Mouse (Mus musculus): Measurements from ENCODE around the gene Fnbp4. TPM values are rescaled to one million over a fixed set of nuclear protein-coding genes. Genes with fewer than 3 reads are reported as not detected.
"Not testable (repeated sequence)": the region's sequence is repeated elsewhere in the genome, so short reads cannot be mapped to it uniquely, and the experiment has no call there.

Gene Fnbp4
- total RNA-seq, 1 experiment from 2014 or later = 165 TPM

GRCm38 (mm10) chr2:90781938-90782337, 36.8 kb downstream of the Fnbp4 start:
- ATAC-seq (replicated peaks; ENCODE audit: low read depth, poor library complexity, severe bottlenecking) = no peak

- ATAC-seq (replicated peaks; ENCODE audit: low read depth, poor library complexity, severe bottlenecking) = peak; percentile 61
These were observed 37.3 kb downstream of the Fnbp4 start, which contains the start of gene Agbl2 for GRCm38 (mm10) chr2:90782458-90782857. Agbl2 (plus strand) TSS chr2:90782727.

DNA sequence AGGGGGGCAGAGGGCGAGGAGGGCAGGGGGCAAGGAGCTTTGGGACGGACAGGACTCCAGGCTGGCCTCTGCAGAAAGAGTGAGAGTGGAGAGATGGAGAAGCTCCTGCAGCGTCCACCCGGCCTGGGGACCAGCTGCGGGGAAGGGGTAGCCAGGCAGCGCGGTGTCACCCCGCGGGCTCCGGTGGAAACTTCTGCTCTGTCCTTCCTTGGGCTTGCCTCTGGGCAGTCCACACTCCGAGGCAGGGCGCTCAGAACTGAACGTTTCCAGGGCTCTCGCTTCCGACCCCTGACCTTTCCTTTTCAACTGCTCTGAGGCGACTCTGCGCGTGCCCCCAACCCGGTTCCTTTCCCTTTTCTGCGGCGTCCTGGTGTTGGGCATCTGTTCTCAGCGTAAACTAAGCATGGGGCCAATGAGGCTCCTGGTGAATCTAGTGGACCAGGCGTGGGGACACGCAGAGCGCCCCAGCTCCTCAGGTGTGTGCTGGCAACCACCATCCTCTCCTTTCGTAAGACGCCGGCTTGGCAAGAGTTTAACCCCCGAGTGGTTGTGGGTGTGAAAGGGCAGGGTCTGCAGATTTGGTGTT, 37.8 kb downstream of the Fnbp4 start:
- ATAC-seq (replicated peaks; ENCODE audit: low read depth, poor library complexity, severe bottlenecking) = peak; percentile 68

DNA sequence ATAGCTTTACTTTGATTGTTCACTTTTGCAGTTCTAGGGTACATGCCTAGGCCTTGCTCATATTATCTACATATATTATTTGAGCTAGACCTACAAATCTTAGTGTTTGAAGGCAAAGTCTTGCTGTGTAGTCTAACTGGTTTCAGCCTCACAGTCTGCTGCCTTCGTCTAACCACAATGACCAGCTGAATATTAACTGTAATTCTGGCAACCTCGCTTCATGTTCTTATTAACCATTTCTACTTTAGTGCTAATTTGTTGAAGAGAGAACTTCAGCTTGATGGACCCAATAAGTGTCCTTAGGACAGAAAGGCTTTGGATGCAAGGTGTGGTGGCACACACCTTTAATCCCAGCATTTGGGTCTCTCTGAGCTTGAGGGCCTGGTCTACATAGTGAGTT, 43.0 kb downstream of the Fnbp4 start:
- ATAC-seq (replicated peaks; ENCODE audit: low read depth, poor library complexity, severe bottlenecking) = no peak

DNA sequence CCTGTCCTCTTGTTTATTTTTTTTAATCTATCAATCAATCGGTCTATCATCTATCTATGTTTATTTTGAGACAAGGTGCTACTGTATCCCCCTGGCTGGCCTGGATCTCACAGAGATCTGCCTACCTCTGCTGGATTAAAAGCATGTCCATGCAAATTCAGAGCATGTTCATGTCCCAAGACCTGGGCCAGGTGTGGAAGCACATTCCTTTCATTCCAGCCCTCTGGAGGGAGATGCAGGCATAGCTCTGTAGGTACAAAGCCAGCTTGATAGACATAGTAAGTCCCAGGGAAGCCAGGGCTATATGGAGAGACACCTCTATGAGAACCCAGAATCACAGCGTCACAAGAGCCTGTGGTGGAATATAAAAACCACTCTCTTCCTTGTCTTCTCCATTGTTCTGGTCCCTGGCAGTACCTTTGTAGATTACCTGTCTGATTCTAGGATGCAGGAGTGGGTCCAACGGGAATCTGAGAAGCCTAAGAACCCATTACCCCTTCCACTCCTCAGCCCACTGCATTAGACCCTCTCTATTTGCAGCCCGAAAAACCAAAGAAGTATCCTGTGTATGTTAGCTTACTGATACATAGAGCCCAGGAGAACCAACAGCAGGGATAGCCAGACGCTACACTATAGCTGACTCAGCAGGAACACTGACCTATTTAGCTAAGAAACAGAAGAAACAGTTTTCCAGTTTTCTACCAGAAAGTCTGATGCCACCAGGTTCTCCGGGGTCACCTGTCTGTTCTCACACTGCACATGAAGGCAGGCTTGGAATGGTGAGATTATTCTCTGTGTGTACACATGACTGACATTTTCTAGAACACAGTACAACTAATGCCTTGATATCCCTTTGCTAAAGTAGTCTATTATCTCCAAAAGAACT, 63.3 kb downstream of the Fnbp4 start:
- no peak for ATAC-seq (replicated peaks; ENCODE audit: low read depth, poor library complexity, severe bottlenecking)

DNA sequence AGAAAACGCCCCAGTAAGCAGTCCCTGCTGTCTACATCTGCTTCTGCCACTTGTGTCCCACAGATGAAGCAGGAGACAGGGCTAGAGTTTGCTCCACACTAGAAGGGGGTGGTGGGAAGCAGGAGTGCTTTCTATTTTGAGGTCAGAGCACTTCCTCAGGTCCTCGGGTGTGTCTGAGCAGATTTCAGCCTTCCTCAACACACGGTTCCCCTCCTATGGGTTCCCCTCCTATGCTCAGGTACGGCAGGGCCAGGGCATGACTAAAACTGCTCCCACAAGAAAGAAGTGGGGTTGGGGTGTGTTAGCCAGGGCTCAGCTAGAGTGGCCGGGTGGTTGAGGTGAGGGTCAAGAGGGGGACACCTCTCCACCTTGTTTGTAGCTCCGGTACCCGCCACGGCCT, 65.6 kb downstream of the Fnbp4 start:
- no peak for ATAC-seq (replicated peaks; ENCODE audit: low read depth, poor library complexity, severe bottlenecking)

DNA sequence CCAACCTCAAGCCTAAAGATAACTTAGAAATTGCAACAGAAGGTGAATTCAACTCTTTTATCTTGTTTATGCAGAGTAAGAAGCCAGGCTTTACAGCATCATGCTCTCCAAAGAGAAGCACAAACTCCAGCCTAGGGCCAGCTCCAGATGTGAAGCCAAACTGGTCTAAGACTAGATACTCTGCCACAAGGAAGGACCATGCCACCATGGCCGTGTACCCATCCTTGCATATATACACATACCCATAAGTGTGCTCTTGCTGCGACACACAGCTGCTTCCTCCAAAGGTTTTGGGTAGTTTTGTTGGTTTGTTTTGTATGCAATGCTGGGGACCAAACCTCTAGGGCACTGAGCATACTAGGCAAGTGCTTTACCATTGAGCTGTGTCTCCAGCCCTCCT, 70.1 kb downstream of the Fnbp4 start:
- ATAC-seq (replicated peaks; ENCODE audit: low read depth, poor library complexity, severe bottlenecking) = no peak

DNA sequence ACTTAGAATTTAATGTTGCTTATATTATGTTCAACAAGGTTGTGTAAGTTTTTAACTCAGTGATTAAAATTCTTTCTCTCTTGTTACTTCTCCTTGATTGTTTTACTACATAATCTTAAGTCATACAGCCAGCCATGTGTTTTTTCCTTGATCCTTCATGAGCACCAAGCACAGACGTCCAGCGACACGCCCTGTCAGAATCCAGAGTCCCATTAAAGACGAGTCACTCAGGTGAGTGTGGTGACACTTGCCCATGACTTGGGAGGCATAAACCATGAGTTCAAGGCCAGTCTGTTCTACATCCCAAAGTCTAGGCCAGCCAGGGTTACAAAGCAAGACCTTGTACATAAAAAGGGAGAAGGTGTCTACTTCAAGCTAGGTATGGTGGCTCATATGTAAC, 71.0 kb downstream of the Fnbp4 start:
- no peak for ATAC-seq (replicated peaks; ENCODE audit: low read depth, poor library complexity, severe bottlenecking)

- ATAC-seq (replicated peaks; ENCODE audit: low read depth, poor library complexity, severe bottlenecking) = no peak
These were observed 73.5 kb downstream of the Fnbp4 start for GRCm38 (mm10) chr2:90818710-90819109.

DNA sequence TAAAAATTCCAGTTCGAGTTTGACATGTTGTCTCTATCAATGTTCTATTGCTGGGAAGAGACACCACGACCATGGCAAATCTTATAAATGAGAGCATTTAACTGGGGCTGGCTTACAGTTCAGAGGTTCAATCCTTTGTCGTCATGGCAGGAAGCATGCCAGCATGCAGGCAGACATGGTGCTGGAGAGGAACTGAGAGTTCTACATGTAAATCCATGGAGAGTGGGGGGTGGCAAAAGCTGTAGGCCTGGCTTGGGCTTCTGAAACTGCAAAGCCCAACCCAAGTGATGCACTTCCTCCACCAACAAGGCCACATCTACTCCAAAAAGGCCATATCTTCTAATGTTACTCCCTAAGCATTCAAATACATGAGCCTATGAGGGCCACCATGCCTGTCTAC, 75.7 kb downstream of the Fnbp4 start:
- no peak for ATAC-seq (replicated peaks; ENCODE audit: low read depth, poor library complexity, severe bottlenecking)

- ATAC-seq (replicated peaks; ENCODE audit: low read depth, poor library complexity, severe bottlenecking) = no peak
These were observed 77.8 kb downstream of the Fnbp4 start for GRCm38 (mm10) chr2:90822978-90823377.

- ATAC-seq (replicated peaks; ENCODE audit: low read depth, poor library complexity, severe bottlenecking) = no peak
These were observed 78.6 kb downstream of the Fnbp4 start for GRCm38 (mm10) chr2:90823781-90824180.

GRCm38 (mm10) chr2:90824528-90824927, 79.4 kb downstream of the Fnbp4 start:
- ATAC-seq (replicated peaks; ENCODE audit: low read depth, poor library complexity, severe bottlenecking) = not testable (repeated sequence)

GRCm38 (mm10) chr2:90825515-90826172, 80.5 kb downstream of the Fnbp4 start:
- ATAC-seq (replicated peaks; ENCODE audit: low read depth, poor library complexity, severe bottlenecking) = no peak

GRCm38 (mm10) chr2:90828739-90829138, 83.6 kb downstream of the Fnbp4 start:
- ATAC-seq (replicated peaks; ENCODE audit: low read depth, poor library complexity, severe bottlenecking) = no peak

Other genes starting within 250 kb of the Fnbp4 start
- gene Ptprj, start 164.7 kb upstream of the Fnbp4 start, total RNA-seq (2017) = 19.4 and 22.7 TPM in 2 replicates
- gene Nup160, start 68.2 kb upstream of the Fnbp4 start, total RNA-seq (2017) = 40.7 and 80.8 TPM in 2 replicates
- not detected in 2 replicates for gene Agbl2, start 37.4 kb downstream of the Fnbp4 start, total RNA-seq (2017)
- 139 and 181 TPM in 2 replicates for gene Mtch2, start 101.8 kb downstream of the Fnbp4 start, total RNA-seq (2017)
- gene C1qtnf4, start 140.5 kb downstream of the Fnbp4 start, total RNA-seq (2017) = not detected in 2 replicates
- 26.1 and 35.8 TPM in 2 replicates for gene Kbtbd4, start 159.4 kb downstream of the Fnbp4 start, total RNA-seq (2017)
- 77.5 and 102 TPM in 2 replicates for gene Ndufs3, start 159.5 kb downstream of the Fnbp4 start, total RNA-seq (2017)
- 38.8 and 52.0 TPM in 2 replicates for gene Celf1, start 195.0 kb downstream of the Fnbp4 start, total RNA-seq (2017)